Mouse (Mus musculus): ENCODE measurements around the gene Zfp639.

DNA sequence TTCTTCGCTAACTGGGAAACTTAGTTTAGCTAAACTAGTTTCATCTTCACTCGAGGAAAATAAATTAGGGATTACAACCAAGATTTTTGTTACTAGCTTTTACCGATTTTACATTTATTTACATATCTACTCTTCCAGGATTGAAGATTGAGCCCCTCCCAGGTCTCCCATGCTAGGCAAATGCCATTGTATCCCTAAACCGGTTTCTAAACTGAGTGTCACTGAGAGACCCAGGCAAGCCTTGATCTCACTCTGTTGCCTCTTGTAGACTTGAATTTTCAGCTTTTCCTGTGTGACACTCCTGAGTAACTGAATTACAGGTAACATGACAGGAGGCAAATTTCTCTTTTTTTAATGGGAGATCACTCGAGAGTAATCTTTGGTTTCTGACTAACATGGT is 20.0 kb downstream of the Zfp639 start:
- no peak for TF ChIP-seq CTCF (IDR thresholded peaks at IDR 0.05; ENCODE audit: borderline replicate concordance, insufficient read depth, low read length)
- TF ChIP-seq POLR2A (IDR thresholded peaks at IDR 0.05; ENCODE audit: low read depth, low read length) = no peak

Measured in embryonic fibroblast, embryonic 13.5 days (primary cell).